Mouse (Mus musculus) MEL (cell line): ENCODE measurements around the gene 1700017B05Rik. TPM values are rescaled to one million over a fixed set of nuclear protein-coding genes. Genes with fewer than 3 reads are reported as not detected.
A peak's percentile ranks its signal among the peaks of the same experiment; 100 is the strongest.

Experiments
- DNase-seq: peaks from one replicate; pipeline ENCODE4 v3.0.0; 2011; ENCODE audit warnings: low read depth, low spot score
- H3K27ac ChIP-seq: 2 replicates; pipeline ENCODE4 v1.5.1; 2012; ENCODE audit warnings: low read depth, mild to moderate bottlenecking, control low read depth, low read length, moderate library complexity; ENCODE audit not compliant: control insufficient read depth
- H3K27me3 ChIP-seq, 2 experiments: fragments of 150-350 bp in 1 of 2; sonication (generic) in 1 of 2; 2 replicates each; pipeline ENCODE4 v1.6.1; 2012; ENCODE audit warnings: low read length in 2 of 2, mild to moderate bottlenecking in 2 of 2, improper control_type of control experiment in 1 of 2, moderate library complexity in 1 of 2; ENCODE audit not compliant: insufficient read depth in 2 of 2, control insufficient read depth in 1 of 2
- H3K36me3 ChIP-seq, 2 experiments: 2 replicates each; pipeline ENCODE4 v1.6.1; 2012 to 2014; ENCODE audit warnings: low read length in 2 of 2, improper control_type of control experiment in 1 of 2, inconsistent platforms in 1 of 2, mild to moderate bottlenecking in 1 of 2; ENCODE audit not compliant: insufficient read depth in 2 of 2, control insufficient read depth in 1 of 2
- H3K4me1 ChIP-seq, 2 experiments: fragments of 150-350 bp in 1 of 2; sonication (generic) in 1 of 2; 2 replicates each; pipeline ENCODE4 v1.6.1; 2012; ENCODE audit warnings: low read length in 2 of 2, improper control_type of control experiment in 1 of 2, mild to moderate bottlenecking in 1 of 2; ENCODE audit not compliant: insufficient read depth in 2 of 2, control insufficient read depth in 1 of 2
- H3K4me3 ChIP-seq, 2 experiments: fragments of 150-350 bp in 1 of 2; sonication (generic) in 1 of 2; 2 replicates each; pipeline ENCODE4 v1.5.1; 2012; ENCODE audit warnings: low read depth in 2 of 2, low read length in 2 of 2, mild to moderate bottlenecking in 2 of 2, moderate library complexity in 2 of 2, control low read depth in 1 of 2, improper control_type of control experiment in 1 of 2; ENCODE audit not compliant: control insufficient read depth in 1 of 2, insufficient read depth in 1 of 2
- H3K79me2 ChIP-seq: 2 replicates; pipeline ENCODE4 v1.6.1; 2012; ENCODE audit warnings: mild to moderate bottlenecking, low read length, moderate library complexity; ENCODE audit not compliant: control insufficient read depth, poor library complexity, insufficient read depth
- H3K9ac ChIP-seq: 2 replicates; pipeline ENCODE4 v1.6.1; 2012; ENCODE audit warnings: low read depth, mild to moderate bottlenecking, control low read depth, low read length, moderate library complexity; ENCODE audit not compliant: control insufficient read depth, poor library complexity, severe bottlenecking
- H3K9me3 ChIP-seq: fragments of 150-350 bp; sonication (generic); replicated peaks from 2 replicates; pipeline ENCODE4 v1.6.1; 2012; ENCODE audit warnings: mild to moderate bottlenecking, low read length, improper control_type of control experiment, moderate library complexity; ENCODE audit not compliant: insufficient read depth
- BHLHE40 ChIP-seq: IDR thresholded peaks from 2 replicates; pipeline ENCODE4 v1.6.1; 2012; ENCODE audit warnings: low read depth, mild to moderate bottlenecking, inconsistent platforms, low read length, improper control_type of control experiment, borderline replicate concordance
- CHD1 ChIP-seq: IDR thresholded peaks from 2 replicates; pipeline ENCODE4 v1.6.1; 2012; ENCODE audit warnings: low read depth, mild to moderate bottlenecking, inconsistent platforms, low read length, improper control_type of control experiment
- CHD2 ChIP-seq: IDR thresholded peaks from 2 replicates; pipeline ENCODE4 v1.6.1; 2011; ENCODE audit warnings: low read length, improper control_type of control experiment
- ELF1 ChIP-seq: IDR thresholded peaks from 2 replicates; pipeline ENCODE4 v1.6.1; 2014; ENCODE audit warnings: low read depth, mild to moderate bottlenecking, inconsistent platforms, low read length, improper control_type of control experiment, moderate library complexity
- EP300 ChIP-seq, 2 experiments: IDR thresholded peaks; 2 replicates each; pipeline ENCODE4 v1.6.1; 2011; ENCODE audit warnings: improper control_type of control experiment in 2 of 2, low read length in 2 of 2, low read depth in 1 of 2, mild to moderate bottlenecking in 1 of 2
- ETS1 ChIP-seq: IDR thresholded peaks from 2 replicates; pipeline ENCODE4 v1.6.1; 2012; ENCODE audit warnings: low read depth, mild to moderate bottlenecking, inconsistent platforms, low read length, improper control_type of control experiment, moderate library complexity
- GABPA ChIP-seq: IDR thresholded peaks from 2 replicates; pipeline ENCODE4 v1.6.1; 2012; ENCODE audit warnings: low read depth, mild to moderate bottlenecking, inconsistent platforms, low read length, improper control_type of control experiment, moderate library complexity
- JUND ChIP-seq: IDR thresholded peaks from 2 replicates; pipeline ENCODE4 v1.6.1; 2011; ENCODE audit warnings: low read depth, mild to moderate bottlenecking, improper control_type of control experiment, low read length
- KAT2A ChIP-seq: conservative IDR thresholded peaks from 2 replicates; pipeline ENCODE4 v1.6.1; 2012; ENCODE audit warnings: low read depth, low read length, improper control_type of control experiment, inconsistent platforms
- MAFK ChIP-seq: IDR thresholded peaks from 2 replicates; pipeline ENCODE4 v1.6.1; 2011; ENCODE audit warnings: low read depth, mild to moderate bottlenecking, low read length, improper control_type of control experiment, borderline replicate concordance
- MAX ChIP-seq: IDR thresholded peaks from 2 replicates; pipeline ENCODE4 v1.6.1; 2011; ENCODE audit warnings: low read length, improper control_type of control experiment
- MAZ ChIP-seq: IDR thresholded peaks from 2 replicates; pipeline ENCODE4 v1.6.1; 2012; ENCODE audit warnings: low read depth, mild to moderate bottlenecking, inconsistent platforms, low read length, improper control_type of control experiment
- MEF2A ChIP-seq: IDR thresholded peaks from 2 replicates; pipeline ENCODE4 v1.6.1; 2014; ENCODE audit warnings: low read depth, mild to moderate bottlenecking, inconsistent platforms, low read length, improper control_type of control experiment; ENCODE audit not compliant: poor library complexity, insufficient replicate concordance, severe bottlenecking; ENCODE audit errors: extremely low read depth
- MXI1 ChIP-seq: IDR thresholded peaks from 2 replicates; pipeline ENCODE4 v1.6.1; 2011; ENCODE audit warnings: mild to moderate bottlenecking, low read depth, low read length, improper control_type of control experiment
- MYB ChIP-seq: IDR thresholded peaks from 2 replicates; pipeline ENCODE4 v1.6.1; 2011; ENCODE audit warnings: mild to moderate bottlenecking, low read depth, low read length, improper control_type of control experiment
- MYC ChIP-seq: IDR thresholded peaks from 2 replicates; pipeline ENCODE4 v1.6.1; 2011; ENCODE audit warnings: low read depth, mild to moderate bottlenecking, low read length, improper control_type of control experiment, moderate library complexity
- NRF1 ChIP-seq: IDR thresholded peaks from 2 replicates; pipeline ENCODE4 v1.6.1; 2014; ENCODE audit warnings: low read depth, mild to moderate bottlenecking, inconsistent platforms, low read length, improper control_type of control experiment, moderate library complexity; ENCODE audit not compliant: poor library complexity, insufficient read depth, severe bottlenecking
- POLR2AphosphoS2 ChIP-seq: IDR thresholded peaks from 2 replicates; pipeline ENCODE4 v1.6.1; 2011; ENCODE audit warnings: low read length, improper control_type of control experiment
- POLR2AphosphoS5 ChIP-seq: IDR thresholded peaks from 2 replicates; pipeline ENCODE4 v1.6.1; 2012; ENCODE audit warnings: low read depth, borderline replicate concordance, mild to moderate bottlenecking, inconsistent platforms, low read length, moderate library complexity, mixed read lengths
- RAD21 ChIP-seq: IDR thresholded peaks from 2 replicates; pipeline ENCODE4 v1.6.1; 2011; ENCODE audit warnings: mild to moderate bottlenecking, low read depth, low read length, improper control_type of control experiment
- RCOR1 ChIP-seq: IDR thresholded peaks from 2 replicates; pipeline ENCODE4 v1.6.1; 2012; ENCODE audit warnings: low read depth, mild to moderate bottlenecking, inconsistent platforms, low read length, improper control_type of control experiment
- SIN3A ChIP-seq: IDR thresholded peaks from 2 replicates; pipeline ENCODE4 v1.6.1; 2012; ENCODE audit warnings: low read length, improper control_type of control experiment, inconsistent platforms
- SMC3 ChIP-seq: IDR thresholded peaks from 2 replicates; pipeline ENCODE4 v1.6.1; 2011; ENCODE audit warnings: low read depth, low read length, improper control_type of control experiment
- TAL1 ChIP-seq: IDR thresholded peaks from 2 replicates; pipeline ENCODE4 v1.6.1; 2012; ENCODE audit warnings: mild to moderate bottlenecking, inconsistent platforms, low read length, moderate library complexity, mixed read lengths
- TBP ChIP-seq: IDR thresholded peaks from 2 replicates; pipeline ENCODE4 v1.8.0; 2011; ENCODE audit warnings: low read depth, low read length, improper control_type of control experiment
- TCF12 ChIP-seq: IDR thresholded peaks from 2 replicates; pipeline ENCODE4 v1.6.1; 2014; ENCODE audit warnings: low read depth, mild to moderate bottlenecking, inconsistent platforms, low read length, improper control_type of control experiment, moderate library complexity
- UBTF ChIP-seq: IDR thresholded peaks from 2 replicates; pipeline ENCODE4 v1.6.1; 2012; ENCODE audit warnings: low read depth, mild to moderate bottlenecking, inconsistent platforms, low read length, improper control_type of control experiment, moderate library complexity, borderline replicate concordance; ENCODE audit not compliant: insufficient read depth
- USF1 ChIP-seq: IDR thresholded peaks from 2 replicates; pipeline ENCODE4 v1.6.1; 2014; ENCODE audit warnings: low read depth, mild to moderate bottlenecking, inconsistent platforms, low read length, improper control_type of control experiment, moderate library complexity
- ZC3H11A ChIP-seq: IDR thresholded peaks from 2 replicates; pipeline ENCODE4 v1.6.1; 2012; ENCODE audit warnings: low read depth, mild to moderate bottlenecking, inconsistent platforms, low read length, improper control_type of control experiment
- ZMIZ1 ChIP-seq: IDR thresholded peaks from 2 replicates; pipeline ENCODE4 v1.6.1; 2012; ENCODE audit warnings: low read depth, mild to moderate bottlenecking, inconsistent platforms, low read length, improper control_type of control experiment, moderate library complexity
- ZNF384 ChIP-seq: IDR thresholded peaks from 2 replicates; pipeline ENCODE4 v1.6.1; 2012; ENCODE audit warnings: low read depth, mild to moderate bottlenecking, inconsistent platforms, low read length, improper control_type of control experiment
- polyA plus RNA-seq, 2 experiments: library from polyadenylated mRNA; stranded (reverse) in 1 of 2; unstranded in 1 of 2; fragments of >175 nt in 1 of 2; fragments of >200 nt in 1 of 2; gene quantifications; 2 replicates each; pipeline versions ENCODE4 v1.2.1 to v1.2.4; 2012; ENCODE audit warnings: low replicate concordance in 2 of 2, low read depth in 1 of 2; ENCODE audit not compliant: insufficient read length in 2 of 2, insufficient read depth in 1 of 2, missing spikeins in 1 of 2
- total RNA-seq: library from RNA; depleted of rRNA; stranded (reverse); fragments of 300-350 nt; gene quantifications from 2 replicates; pipeline ENCODE4 v1.2.3, GENCODE M21; 2012

The 1700017B05Rik gene
- total and polyA plus RNA-seq, 3 experiments, result 52.7 to 76.5 TPM; not detected in 1

- TF ChIP-seq EP300 (IDR thresholded peaks at IDR 0.05; ENCODE audit: low read depth in 1 of 2, low read length in 2 of 2) (no peak), RAD21 (no peak), RCOR1 (0 out of 2 replicates have a peak, but pooled peaks have one; percentile 8), MYB (no peak), SIN3A (no peak; the same call in 1 of the 2 replicates), CHD2 (no peak), ZC3H11A (no peak), GABPA (no peak), UBTF (no peak), MEF2A (no peak), NRF1 (no peak; the same call in 1 of the 2 replicates), CHD1 (no peak), ZNF384 (no peak), MXI1 (peak; percentile 71; the same call in 1 of the 2 replicates), ETS1 (0 out of 2 replicates have a peak, but pooled peaks have one; percentile 7), POLR2AphosphoS2 (no peak), TCF12 (no peak), USF1 (peak; percentile 81), ZMIZ1 (0 out of 2 replicates have a peak, but pooled peaks have one; percentile 62), TBP (peak; percentile 84), JUND (no peak), SMC3 (no peak), KAT2A (no peak)
Measured at GRCm38 (mm10) chr9:57262795-57263684, 628 bp upstream of the 1700017B05Rik start (continued).

- peak; percentile 68; the same call in 1 of the 2 replicates for TF ChIP-seq MYC
- TF ChIP-seq MAFK, result no peak
- peak; percentile 10; the same call in 1 of the 2 replicates for TF ChIP-seq ETS1
- 0 out of 2 replicates have a peak, but pooled peaks have one; percentile 5 for TF ChIP-seq TCF12
- 0 out of 2 replicates have a peak, but pooled peaks have one; percentile 64 for TF ChIP-seq POLR2AphosphoS5
- peak; percentile 76; the same call in 1 of the 2 replicates for TF ChIP-seq UBTF
- TF ChIP-seq MAZ, result no peak
- peak; percentile 82 for TF ChIP-seq BHLHE40
- TF ChIP-seq MAX, result peak; percentile 85
- peak; percentile 96 for TF ChIP-seq MXI1
- peak; percentile 23; the same call in 1 of the 2 replicates for TF ChIP-seq TBP
- no peak for TF ChIP-seq TAL1
- no peak for TF ChIP-seq SMC3
- TF ChIP-seq ELF1, result peak; percentile 68
- H3K27me3 ChIP-seq, result no peaks in the 10 kb centered on the region
- H3K36me3 ChIP-seq, result peaks cover 10 to 17% of the 10 kb centered on the region in 2 experiments
- peak overlapping the region; percentile 76 for H3K27ac ChIP-seq
- H3K4me1 ChIP-seq, result peaks cover 2 to 17% of the 10 kb centered on the region in 2 experiments
- no peaks in the 10 kb centered on the region for H3K9me3 ChIP-seq
- peak overlapping the region; percentile 98 for H3K9ac ChIP-seq
- peaks cover 63% of the 10 kb centered on the region for H3K79me2 ChIP-seq
- peak; percentile 70 for DNase-seq
- H3K4me3 ChIP-seq, result peak overlapping the region; percentile 83 to 99
Measured at GRCm38 (mm10) chr9:57261516-57261912, 898 bp downstream of the 1700017B05Rik start.
